Mouse (Mus musculus) B cell, adult (primary cell): ENCODE results near the gene Dynlrb2. TPM values are rescaled to one million over a fixed set of nuclear protein-coding genes. Genes with fewer than 3 reads are reported as not detected.

ENCODE experiments used
- total RNA-seq: library from RNA; stranded (reverse); gene quantifications from 4 replicates; pipeline ENCODE4 v1.2.4, GENCODE M21; 2023; ENCODE audit not compliant: inconsistent age

Gene Dynlrb2
- not detected in 4 replicates for total RNA-seq

GRCm38 (mm10) chr8:116504477-116505120 lies at the start of gene Dynlrb2:
TSS of gene Dynlrb2 (plus strand) at chr8:116504974.

Other genes with a start within 250 kb of the Dynlrb2 start
- 12.2 to 14.0 TPM (median 13.2 TPM) in 4 replicates for gene Cdyl2, start 228.0 kb downstream of the Dynlrb2 start, total RNA-seq